Mouse (Mus musculus): ENCODE data around the gene Tmprss9.

DNA sequence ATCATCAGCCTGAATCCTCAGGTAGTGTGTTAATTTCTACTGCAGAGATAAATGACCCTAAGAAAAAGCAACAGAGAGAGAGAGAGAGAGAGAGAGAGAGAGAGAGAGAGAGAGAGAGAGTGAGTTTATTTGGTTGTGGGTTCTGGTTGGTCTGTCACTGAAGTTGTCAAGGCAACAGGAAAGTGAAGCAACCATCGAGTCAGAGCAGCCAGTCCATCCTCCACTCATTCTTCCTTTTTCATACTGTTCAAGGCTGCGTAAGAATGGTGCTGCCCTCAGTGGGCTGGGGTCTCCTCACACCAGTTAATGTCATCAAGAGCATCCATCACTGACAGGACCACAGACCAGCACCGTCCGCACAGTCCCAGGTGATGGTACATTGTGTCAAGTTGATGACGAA, 72.6 kb downstream of the Tmprss9 start:
- TF ChIP-seq POLR2A (IDR thresholded peaks at IDR 0.05; ENCODE audit: extremely low read depth, insufficient read depth, low read length) (no peak), CTCF (IDR thresholded peaks at IDR 0.05; ENCODE audit: low read depth, low read length) (no peak)

Data from liver, adult 2 months (tissue).